Mouse (Mus musculus) midbrain, embryonic 13.5 days (tissue): ENCODE results near the gene Cbfb. TPM values are rescaled to one million over a fixed set of nuclear protein-coding genes. Genes with fewer than 3 reads are reported as not detected.

Experiments
- ATAC-seq: fragments of 200-750 bp; cut with Nextera tagmentation; 2 replicates; pipeline ENCODE4 v1.8.0; 2017; ENCODE audit warnings: mild to moderate bottlenecking, moderate TSS enrichment, moderate library complexity
- H3K27ac ChIP-seq: fragments of 300-500 bp; sonication (generic); 2 replicates; pipeline ENCODE4 v1.5.1; 2015; ENCODE audit warnings: inconsistent platforms, mild to moderate bottlenecking, moderate library complexity
- H3K27me3 ChIP-seq: fragments of 300-500 bp; sonication (generic); 2 replicates; pipeline ENCODE4 v1.6.1; 2015; ENCODE audit warnings: mild to moderate bottlenecking, inconsistent platforms
- H3K36me3 ChIP-seq: fragments of 300-500 bp; sonication (generic); 2 replicates; pipeline ENCODE4 v1.6.1; 2015; ENCODE audit warnings: mild to moderate bottlenecking, inconsistent platforms
- H3K4me1 ChIP-seq: fragments of 300-500 bp; sonication (generic); replicated peaks from 2 replicates; pipeline ENCODE4 v1.6.1; 2015; ENCODE audit warnings: inconsistent platforms
- H3K4me2 ChIP-seq: fragments of 300-500 bp; sonication (generic); replicated peaks from 2 replicates; pipeline ENCODE4 v1.6.1; 2015; ENCODE audit warnings: moderate library complexity, mild to moderate bottlenecking, inconsistent platforms
- H3K4me3 ChIP-seq: fragments of 300-500 bp; sonication (generic); replicated peaks from 2 replicates; pipeline ENCODE4 v1.5.1; 2015; ENCODE audit warnings: mild to moderate bottlenecking, inconsistent platforms
- H3K9ac ChIP-seq: fragments of 300-500 bp; sonication (generic); replicated peaks from 2 replicates; pipeline ENCODE4 v1.6.1; 2015; ENCODE audit warnings: mild to moderate bottlenecking, inconsistent platforms
- H3K9me3 ChIP-seq: fragments of 300-500 bp; sonication (generic); 2 replicates; pipeline ENCODE4 v1.6.1; 2016; ENCODE audit warnings: mild to moderate bottlenecking, inconsistent platforms
- WGBS: fragments of 180-500 bp; shearing (Covaris S2); methylation state at CpG from one replicate; pipeline ENCODE4 v1.1.7; 2015; 5-methylcytosine and 5-hydroxymethylcytosine counted together
- polyA plus RNA-seq: library from polyadenylated mRNA; unstranded; fragments of >200 nt; fragmentation: Nextera tagmentation; extraction: Ambion mirVana; gene quantifications from 2 replicates; pipeline ENCODE4 v1.2.1, GENCODE M21; 2015

The Cbfb gene
- polyA plus RNA-seq, 1 experiment from 2014 or later = 23.2 TPM

DNA sequence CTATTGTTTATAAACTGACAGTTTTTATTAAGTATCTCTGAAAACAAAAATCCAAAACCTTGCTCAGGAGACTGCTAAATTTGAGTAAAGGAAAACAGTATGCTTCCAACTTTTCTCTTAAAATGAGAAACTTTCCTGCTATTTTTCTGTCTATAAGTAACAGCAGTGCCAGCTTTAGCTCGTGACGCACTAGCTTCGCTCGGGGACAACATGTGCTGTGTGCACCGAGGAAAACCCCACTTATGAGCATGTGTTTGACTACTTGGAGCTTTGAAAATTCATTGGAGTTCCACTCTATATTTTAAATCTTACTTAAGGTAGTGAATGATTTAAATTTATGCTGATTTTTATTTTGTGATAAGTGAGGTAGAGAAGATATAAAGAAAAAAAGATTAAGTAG lies 21.7 kb downstream of the Cbfb start:
- WGBS = 97% methylated on average over 5 of the region's 5 CpGs
- no peaks in the 10 kb centered on the region for H3K9me3 ChIP-seq
- ATAC-seq = no peak

DNA sequence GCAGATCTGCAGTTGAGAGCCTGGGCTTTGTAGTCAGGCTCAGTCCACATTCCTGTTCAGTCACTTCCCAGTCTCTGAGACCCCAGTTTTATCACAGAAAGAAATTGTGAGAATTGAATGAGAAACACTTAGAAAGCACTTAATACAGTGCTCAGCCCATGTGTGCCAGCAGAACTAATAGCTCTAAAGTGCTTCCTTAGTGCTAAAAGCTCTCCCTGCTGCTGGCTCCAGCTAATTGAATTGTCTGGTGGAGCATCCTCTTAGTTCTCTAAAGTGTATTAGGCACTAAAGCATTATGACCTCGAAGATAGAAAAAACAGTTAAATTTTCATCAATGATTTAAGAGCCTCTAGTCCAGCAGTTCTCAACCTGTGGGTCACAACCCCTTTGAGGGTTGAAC lies 35.3 kb downstream of the Cbfb start:
- no peaks in the 10 kb centered on the region for H3K27me3 ChIP-seq
- H3K9ac ChIP-seq = no peak overlapping the region
- 89% methylated on average over 1 of the region's 1 CpGs for WGBS
- no peak overlapping the region for H3K4me2 ChIP-seq
- H3K36me3 ChIP-seq = peaks cover 15% of the 10 kb centered on the region
- peak; percentile 45; the same call in 1 of the 2 replicates for ATAC-seq
- no peaks in the 10 kb centered on the region for H3K9me3 ChIP-seq
- H3K4me3 ChIP-seq = no peak overlapping the region
- no peak overlapping the region for H3K27ac ChIP-seq
- H3K4me1 ChIP-seq = no peaks in the 10 kb centered on the region

More for the DNA sequence above, 21.7 kb downstream of the Cbfb start:
- no peaks in the 10 kb centered on the region for H3K4me1 ChIP-seq
- H3K36me3 ChIP-seq = peaks cover 31% of the 10 kb centered on the region
- H3K27me3 ChIP-seq = no peaks in the 10 kb centered on the region
- no peak overlapping the region for H3K4me3 ChIP-seq
- H3K9ac ChIP-seq = no peak overlapping the region
- H3K27ac ChIP-seq = no peak overlapping the region
- no peak overlapping the region for H3K4me2 ChIP-seq

DNA sequence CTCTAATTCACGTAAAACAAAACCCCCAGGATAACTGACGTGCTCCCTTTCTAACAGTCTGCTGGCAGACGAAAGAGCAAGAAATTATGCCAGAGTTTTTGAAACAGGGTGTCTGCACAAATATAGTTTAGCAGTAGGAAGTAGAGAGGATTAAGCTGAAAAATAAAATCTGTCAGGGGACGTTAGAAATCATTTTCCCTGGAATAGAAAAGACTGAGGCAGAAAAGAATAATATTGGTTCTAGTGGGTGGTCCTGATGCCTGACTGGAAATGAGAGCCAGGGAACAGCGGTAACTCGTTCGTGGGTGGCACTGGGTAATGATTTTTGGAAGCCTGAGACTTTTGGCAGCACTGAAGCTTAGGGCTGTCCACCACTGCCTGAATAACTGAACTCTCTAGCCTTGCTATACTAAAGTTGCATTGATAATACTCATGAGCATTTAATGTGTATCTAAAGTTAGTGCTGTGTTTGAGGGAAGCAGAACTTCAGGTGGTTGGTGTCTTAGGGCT lies 36.3 kb downstream of the Cbfb start:
- Histone ChIP-seq H3K27ac (no peak overlapping the region), H3K27me3 (no peaks in the 10 kb centered on the region), H3K4me3 (no peak overlapping the region), H3K9ac (no peak overlapping the region), H3K4me2 (no peak overlapping the region), H3K9me3 (no peaks in the 10 kb centered on the region), H3K36me3 (peaks cover 9% of the 10 kb centered on the region), H3K4me1 (no peaks in the 10 kb centered on the region)
- 77% methylated on average over 7 of the region's 7 CpGs for WGBS
- no peak for ATAC-seq

- no peaks in the 10 kb centered on the region for H3K9me3 ChIP-seq
- no peak overlapping the region for H3K9ac ChIP-seq
- no peak overlapping the region for H3K4me3 ChIP-seq
- no peak for ATAC-seq
- H3K27ac ChIP-seq = no peak overlapping the region
- 95% methylated on average over 2 of the region's 2 CpGs for WGBS
- no peaks in the 10 kb centered on the region for H3K4me1 ChIP-seq
- peaks cover 9% of the 10 kb centered on the region for H3K36me3 ChIP-seq
- H3K4me2 ChIP-seq = no peak overlapping the region
- no peaks in the 10 kb centered on the region for H3K27me3 ChIP-seq
These were observed 37.3 kb downstream of the Cbfb start for GRCm38 (mm10) chr8:105207675-105208273.

- Histone ChIP-seq H3K4me1 (no peaks in the 10 kb centered on the region), H3K27me3 (no peaks in the 10 kb centered on the region), H3K27ac (no peak overlapping the region), H3K4me3 (no peak overlapping the region), H3K4me2 (no peak overlapping the region), H3K9ac (no peak overlapping the region), H3K9me3 (no peaks in the 10 kb centered on the region), H3K36me3 (peaks cover 2% of the 10 kb centered on the region)
- WGBS = 51% methylated on average over 1 of the region's 1 CpGs
- no peak for ATAC-seq
These were observed 39.0 kb downstream of the Cbfb start for GRCm38 (mm10) chr8:105209153-105210110.

DNA sequence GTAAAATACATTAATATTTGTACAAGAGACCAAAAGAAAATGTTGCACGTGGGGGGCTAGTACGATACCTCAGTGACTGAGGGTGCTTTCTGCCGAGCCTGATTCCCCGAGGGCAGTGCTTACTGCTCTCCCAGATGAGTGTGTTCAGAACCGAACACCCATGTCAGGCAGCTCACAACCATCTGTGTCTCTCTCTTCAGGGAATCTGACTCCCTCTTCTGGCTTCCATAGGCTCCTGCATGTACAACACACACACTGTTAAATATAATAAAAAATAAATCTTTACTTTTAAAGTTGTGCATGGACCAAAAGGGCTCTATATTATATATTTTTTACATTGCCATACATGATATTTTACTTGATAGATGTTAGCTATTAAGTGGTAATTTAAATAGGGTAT lies 43.6 kb downstream of the Cbfb start:
- Histone ChIP-seq H3K27ac (no peak overlapping the region), H3K9me3 (no peaks in the 10 kb centered on the region), H3K27me3 (no peaks in the 10 kb centered on the region), H3K36me3 (peaks cover 2% of the 10 kb centered on the region; the same call in 1 of the 2 replicates), H3K4me1 (no peaks in the 10 kb centered on the region), H3K4me2 (no peak overlapping the region), H3K9ac (no peak overlapping the region), H3K4me3 (no peak overlapping the region)
- WGBS = 91% methylated on average over 5 of the region's 5 CpGs
- ATAC-seq = no peak

GRCm38 (mm10) chr8:105217926-105218522 lies 47.5 kb downstream of the Cbfb start:
- Histone ChIP-seq H3K9me3 (no peaks in the 10 kb centered on the region), H3K36me3 (peaks cover 2% of the 10 kb centered on the region; the same call in 1 of the 2 replicates), H3K4me3 (no peak overlapping the region), H3K9ac (no peak overlapping the region), H3K27me3 (no peaks in the 10 kb centered on the region), H3K27ac (no peak overlapping the region), H3K4me1 (no peaks in the 10 kb centered on the region), H3K4me2 (no peak overlapping the region)
- ATAC-seq = 0 out of 2 replicates have a peak, but pooled peaks have one; percentile 43
- WGBS = 84% methylated on average over 5 of the region's 5 CpGs

DNA sequence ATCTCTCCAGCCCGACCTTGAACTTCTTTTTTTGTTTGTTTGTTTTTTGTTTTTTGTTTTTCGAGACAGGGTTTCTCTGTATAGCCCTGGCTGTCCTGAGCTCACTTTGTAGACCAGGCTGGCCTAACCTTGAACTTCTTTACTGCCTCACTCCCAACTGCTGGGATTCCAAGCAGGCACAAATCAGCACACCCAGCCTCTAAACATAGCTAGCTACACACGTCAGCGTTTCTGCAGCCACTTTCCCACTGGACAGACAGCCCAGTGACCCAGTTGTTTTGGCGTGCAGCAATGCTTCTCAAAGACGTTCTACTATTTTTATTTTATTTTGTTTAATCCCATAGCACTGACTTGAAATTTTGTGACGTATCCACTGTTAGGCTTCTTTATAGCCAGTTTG lies 53.4 kb downstream of the Cbfb start:
- Histone ChIP-seq H3K27ac (no peak overlapping the region), H3K4me1 (peaks cover 25% of the 10 kb centered on the region), H3K4me2 (no peak overlapping the region), H3K27me3 (no peaks in the 10 kb centered on the region), H3K36me3 (no peaks in the 10 kb centered on the region), H3K9me3 (no peaks in the 10 kb centered on the region), H3K4me3 (no peak overlapping the region), H3K9ac (peak overlapping the region; percentile 91; the same call in 1 of the 2 replicates)
- WGBS = 84% methylated on average over 7 of the region's 7 CpGs
- no peak for ATAC-seq

DNA sequence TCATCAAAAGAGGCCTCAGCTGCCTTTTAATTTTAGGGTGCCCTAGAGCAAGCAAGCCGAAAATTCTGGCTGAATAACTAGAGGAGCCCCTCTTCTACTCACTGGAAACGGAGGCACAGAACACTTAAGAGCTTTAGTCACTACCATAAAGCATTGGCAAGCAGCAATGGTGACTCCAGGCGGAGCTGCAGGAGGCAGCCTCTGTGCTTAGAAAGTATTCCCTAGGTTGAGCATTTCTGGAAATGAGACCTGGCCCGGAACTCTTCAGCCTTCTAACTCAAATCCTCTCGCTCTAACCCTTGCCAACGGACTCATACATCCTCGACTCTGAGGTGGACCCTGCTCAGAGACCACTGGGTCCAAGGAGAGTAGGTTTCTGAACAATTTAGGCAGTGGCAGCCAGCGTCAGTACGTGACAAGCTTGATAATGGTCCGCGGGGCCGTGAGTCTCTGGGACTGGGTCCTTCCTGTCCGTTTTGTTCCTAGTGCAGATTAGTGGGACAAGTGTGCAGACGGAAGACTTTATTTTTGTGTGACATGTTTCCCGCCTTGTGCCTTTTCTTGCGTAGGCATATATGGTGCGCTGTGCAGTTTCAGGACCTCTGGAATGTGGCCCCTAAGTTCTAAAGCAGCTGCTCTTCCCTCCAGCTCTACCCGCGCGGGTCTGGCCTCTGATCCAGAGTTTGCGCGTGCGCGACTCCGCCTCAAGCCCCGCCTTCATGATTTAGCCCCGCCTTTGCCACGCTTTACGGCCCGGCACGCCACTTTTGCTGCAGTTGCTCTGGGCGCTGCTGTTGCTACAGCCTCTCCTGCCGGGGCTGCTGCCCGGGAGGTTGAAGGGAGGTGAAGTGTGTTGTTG lies 54.2 kb downstream of the Cbfb start, which contains the start of gene D230025D16Rik:
D230025D16Rik (plus strand) TSS at position 733 of the 859 bp plus-strand sequence.
- H3K27me3 ChIP-seq = no peaks in the 10 kb centered on the region
- peak within 1 kb of the TSS; percentile 80 for H3K4me2 ChIP-seq
- H3K4me1 ChIP-seq = peaks cover 25% of the 10 kb centered on the region
- 3% methylated on average over 34 of the region's 34 CpGs for WGBS
- H3K9ac ChIP-seq = peak within 1 kb of the TSS; percentile 91
- H3K4me3 ChIP-seq = peak within 1 kb of the TSS; percentile 92
- peak within 1 kb of the TSS; percentile 74 for H3K27ac ChIP-seq
- no peaks in the 10 kb centered on the region for H3K36me3 ChIP-seq
- ATAC-seq = peak; percentile 96
- H3K9me3 ChIP-seq = no peaks in the 10 kb centered on the region

GRCm38 (mm10) chr8:105225272-105225593 lies 54.8 kb downstream of the Cbfb start:
- Histone ChIP-seq H3K27ac (peak overlapping the region; percentile 61), H3K4me3 (peak overlapping the region; percentile 92), H3K36me3 (no peaks in the 10 kb centered on the region), H3K9ac (peak overlapping the region; percentile 91), H3K27me3 (no peaks in the 10 kb centered on the region), H3K9me3 (no peaks in the 10 kb centered on the region), H3K4me2 (peak overlapping the region; percentile 80), H3K4me1 (peaks cover 25% of the 10 kb centered on the region)
- ATAC-seq = no peak
- under 1% methylated on average over 27 of the region's 27 CpGs for WGBS

DNA sequence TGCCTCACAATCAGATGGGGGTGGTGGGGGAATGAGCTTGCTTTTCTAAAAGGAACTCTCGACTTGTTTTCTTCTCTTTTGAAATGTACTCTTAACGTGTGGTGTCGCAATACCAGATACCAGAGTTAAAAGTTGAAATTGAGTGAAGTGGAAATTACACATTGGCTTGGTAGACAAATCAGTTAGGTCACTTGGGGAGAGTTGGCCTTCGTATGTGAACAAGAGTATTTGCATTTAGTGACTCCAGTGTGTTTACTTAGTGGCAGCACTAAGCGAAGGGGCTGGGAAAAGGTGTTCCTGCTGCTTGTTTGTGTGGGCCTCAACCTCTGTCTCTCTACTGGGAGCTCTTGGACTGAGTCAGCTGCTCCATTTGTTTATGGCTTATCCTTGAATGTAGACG lies 55.4 kb downstream of the Cbfb start:
- no peak overlapping the region for H3K27ac ChIP-seq
- 28% methylated on average over 6 of the region's 6 CpGs for WGBS
- no peaks in the 10 kb centered on the region for H3K9me3 ChIP-seq
- peak overlapping the region; percentile 91 for H3K9ac ChIP-seq
- peak overlapping the region; percentile 92 for H3K4me3 ChIP-seq
- no peaks in the 10 kb centered on the region for H3K27me3 ChIP-seq
- peaks cover 25% of the 10 kb centered on the region for H3K4me1 ChIP-seq
- peak overlapping the region; percentile 80 for H3K4me2 ChIP-seq
- no peak for ATAC-seq
- no peaks in the 10 kb centered on the region for H3K36me3 ChIP-seq
